Mouse (Mus musculus) activated CD4-positive, CD25-positive, alpha-beta regulatory T cell, adult 9 weeks (primary cell): ENCODE data around the gene Ptbp3. TPM values are rescaled to one million over a fixed set of nuclear protein-coding genes. Genes with fewer than 3 reads are reported as not detected.

ENCODE experiments used
- polyA plus RNA-seq: library from polyadenylated mRNA; unstranded; fragments of 100-300 nt; shearing (Covaris generic); gene quantifications from one replicate; pipeline ENCODE4 v1.2.1, GENCODE M21; 2017

Gene Ptbp3
- 179 TPM for polyA plus RNA-seq

DNA sequence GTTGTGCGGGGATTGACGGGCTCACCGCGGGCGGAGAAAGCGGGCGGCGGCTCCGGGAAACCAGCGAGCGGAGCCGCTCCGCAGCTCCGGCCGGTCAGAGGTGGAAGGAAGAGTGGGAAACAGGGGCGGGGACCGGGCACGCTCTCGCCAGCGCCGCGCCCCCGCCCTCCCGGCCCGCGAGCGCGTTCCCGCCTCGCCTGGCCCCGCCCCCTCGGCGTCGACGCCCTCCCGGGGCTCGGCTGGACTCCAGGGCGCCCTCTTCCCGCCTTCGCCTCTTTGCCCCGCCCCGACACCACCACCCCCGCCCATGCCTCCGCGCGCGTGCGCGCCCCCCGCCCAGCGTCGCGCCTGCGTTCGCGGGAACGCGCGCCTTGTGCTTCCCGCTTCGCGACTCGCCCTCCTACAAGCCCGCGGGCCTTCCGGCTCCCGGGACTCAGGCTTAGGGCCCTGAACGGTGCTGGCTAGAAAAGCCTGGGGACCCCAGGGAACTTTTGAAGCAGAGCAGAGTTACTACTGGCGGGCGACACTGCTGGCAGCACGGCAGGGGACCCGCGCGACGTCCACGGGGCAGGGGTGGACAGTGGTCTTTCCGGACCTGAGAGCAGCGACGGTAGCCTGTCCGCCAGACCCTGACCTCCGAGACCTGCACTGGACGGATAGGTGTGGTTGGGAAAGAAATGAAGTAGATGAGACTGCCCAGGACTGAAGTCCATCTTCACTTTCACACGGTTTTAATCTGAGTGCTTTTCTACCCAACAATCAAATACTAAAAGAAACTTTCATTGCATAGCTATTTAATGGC, at the start of gene Ptbp3:
Ptbp3 (minus strand) TSS at position 190 of the 802 bp plus-strand sequence.

GRCm38 (mm10) chr4:59581314-59582185, 32.4 kb upstream of the Ptbp3 start, which contains the start of gene Hsdl2:
Hsdl2 (plus strand) TSS chr4:59581563.

GRCm38 (mm10) chr4:59437990-59438854, 110.9 kb downstream of the Ptbp3 start, which contains the start of gene Susd1:
Susd1 (minus strand) TSS chr4:59438633.

Other genes starting within 250 kb of the Ptbp3 start
- 10.6 TPM for gene Susd1, start 110.7 kb downstream of the Ptbp3 start, polyA plus RNA-seq
- 41.0 TPM for gene Hsdl2, start 32.2 kb upstream of the Ptbp3 start, polyA plus RNA-seq
- gene E130308A19Rik, start 76.8 kb upstream of the Ptbp3 start, polyA plus RNA-seq, result 6.1 TPM